Mouse (Mus musculus) kidney, postnatal 10 days (tissue): ENCODE measurements around the gene Bcas2.
"Not testable (repeated sequence)": the region's sequence is repeated elsewhere in the genome, so short reads cannot be mapped to it uniquely, and the experiment has no call there.

Experiments
- DNase-seq: peaks from one replicate; pipeline ENCODE4 v3.0.0; 2021; ENCODE audit warnings: mixed read lengths

Gene Bcas2

GRCm38 (mm10) chr3:103169771-103170170, 1.7 kb upstream of the Bcas2 start:
- DNase-seq: peak; percentile 92

- no peak for DNase-seq
These were observed 1.2 kb downstream of the Bcas2 start for GRCm38 (mm10) chr3:103172615-103173014.

GRCm38 (mm10) chr3:103176740-103177139, 5.3 kb downstream of the Bcas2 start:
- no peak for DNase-seq

GRCm38 (mm10) chr3:103179527-103179926, 8.1 kb downstream of the Bcas2 start:
- DNase-seq: no peak

- DNase-seq: no peak
These were observed 9.7 kb downstream of the Bcas2 start for GRCm38 (mm10) chr3:103181171-103181570.

- DNase-seq: no peak
These were observed 11.4 kb downstream of the Bcas2 start for GRCm38 (mm10) chr3:103182821-103183220.

GRCm38 (mm10) chr3:103184467-103184866, 13.0 kb downstream of the Bcas2 start:
- DNase-seq: not testable (repeated sequence)

- no peak for DNase-seq
These were observed 17.0 kb downstream of the Bcas2 start for GRCm38 (mm10) chr3:103188451-103188850.

- DNase-seq: no peak
These were observed 17.4 kb downstream of the Bcas2 start for GRCm38 (mm10) chr3:103188856-103189255.

GRCm38 (mm10) chr3:103192161-103192560, 20.7 kb downstream of the Bcas2 start:
- DNase-seq: no peak

- no peak for DNase-seq
These were observed 21.7 kb downstream of the Bcas2 start for GRCm38 (mm10) chr3:103193186-103193585.

- DNase-seq: no peak
These were observed 24.9 kb downstream of the Bcas2 start for GRCm38 (mm10) chr3:103196320-103196823.

GRCm38 (mm10) chr3:103199386-103199785, 27.9 kb downstream of the Bcas2 start:
- no peak for DNase-seq

- not testable (repeated sequence) for DNase-seq
These were observed 29.6 kb downstream of the Bcas2 start for GRCm38 (mm10) chr3:103201105-103201504.

GRCm38 (mm10) chr3:103203554-103203953, 32.1 kb downstream of the Bcas2 start:
- no peak for DNase-seq

- no peak for DNase-seq
These were observed 33.0 kb downstream of the Bcas2 start for GRCm38 (mm10) chr3:103204445-103204844.

- DNase-seq: no peak
These were observed 34.9 kb downstream of the Bcas2 start for GRCm38 (mm10) chr3:103206393-103206792.

GRCm38 (mm10) chr3:103207749-103208148, 36.3 kb downstream of the Bcas2 start:
- no peak for DNase-seq

- DNase-seq: no peak
These were observed 36.8 kb downstream of the Bcas2 start for GRCm38 (mm10) chr3:103208237-103208636.

GRCm38 (mm10) chr3:103211101-103211500, 39.6 kb downstream of the Bcas2 start:
- no peak for DNase-seq

- DNase-seq: no peak
These were observed 40.7 kb downstream of the Bcas2 start for GRCm38 (mm10) chr3:103212142-103212541.

- DNase-seq: no peak
These were observed 42.1 kb downstream of the Bcas2 start for GRCm38 (mm10) chr3:103213537-103213936.

GRCm38 (mm10) chr3:103214593-103215285, 43.3 kb downstream of the Bcas2 start:
- no peak for DNase-seq

GRCm38 (mm10) chr3:103215399-103215798, 43.9 kb downstream of the Bcas2 start:
- not testable (repeated sequence) for DNase-seq

- DNase-seq: no peak
These were observed 50.0 kb downstream of the Bcas2 start for GRCm38 (mm10) chr3:103221435-103221834.
